Mouse (Mus musculus) lung, adult 2 months (tissue): ENCODE measurements around the gene Tac4.

ENCODE experiments used
- CTCF ChIP-seq: fragments of 200-500 bp; IDR thresholded peaks from 2 replicates; pipeline ENCODE4 v1.5.1; 2011; ENCODE audit warnings: mild to moderate bottlenecking, low read length, control low read depth; ENCODE audit not compliant: insufficient read depth
- POLR2A ChIP-seq: fragments of 200-500 bp; IDR thresholded peaks from 2 replicates; pipeline ENCODE4 v1.6.1; 2011; ENCODE audit warnings: low read depth, mild to moderate bottlenecking, control low read depth, low read length, borderline replicate concordance; ENCODE audit errors: extremely low read depth

- no peak for TF ChIP-seq POLR2A
- no peak for TF ChIP-seq CTCF
These were observed 14.3 kb upstream of the Tac4 start for GRCm38 (mm10) chr11:95247065-95247464.
